Mouse (Mus musculus) ovary, postnatal 14 days (tissue): ENCODE results near the gene Rbp2.

Experiments
- DNase-seq: peaks from one replicate; pipeline ENCODE4 v3.0.0; 2022; ENCODE audit warnings: low spot score

The Rbp2 gene

DNA sequence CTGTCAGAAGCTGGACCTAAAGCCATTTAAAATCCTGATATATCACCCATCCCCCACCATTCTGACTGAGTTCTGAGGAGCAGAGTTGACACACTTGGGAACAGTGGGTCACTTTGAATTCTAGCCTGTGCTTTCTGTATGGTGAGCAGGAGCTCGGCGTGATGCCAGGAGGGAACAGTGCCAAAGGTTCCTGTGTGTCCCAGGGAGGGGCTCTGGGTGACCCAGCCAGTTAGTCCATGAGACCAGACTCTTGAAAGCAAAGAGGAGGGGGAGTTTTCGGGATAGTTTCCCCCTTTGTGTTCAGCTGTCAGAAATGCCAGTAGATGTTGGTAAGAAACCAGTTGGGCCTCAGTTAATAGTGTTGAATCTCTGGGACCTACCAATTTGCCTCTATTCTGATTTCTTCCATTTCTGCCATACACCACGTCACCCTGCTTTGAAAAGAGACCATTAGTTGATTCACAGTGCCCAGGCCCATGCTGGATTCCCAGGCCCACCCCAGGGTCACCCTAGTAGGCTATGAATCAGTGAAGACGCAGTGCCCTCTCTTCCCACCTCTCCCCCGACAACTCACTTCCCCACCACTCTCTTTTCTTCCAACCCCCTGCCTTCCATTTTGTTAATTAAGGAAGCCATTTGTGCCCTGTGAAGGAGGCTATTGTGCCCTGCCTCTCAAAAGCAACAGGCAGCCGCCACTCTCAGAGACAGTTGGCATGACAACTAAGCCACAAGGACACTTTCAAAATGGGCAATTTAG is 39.0 kb downstream of the Rbp2 start:
- peak; percentile 28 for DNase-seq

DNA sequence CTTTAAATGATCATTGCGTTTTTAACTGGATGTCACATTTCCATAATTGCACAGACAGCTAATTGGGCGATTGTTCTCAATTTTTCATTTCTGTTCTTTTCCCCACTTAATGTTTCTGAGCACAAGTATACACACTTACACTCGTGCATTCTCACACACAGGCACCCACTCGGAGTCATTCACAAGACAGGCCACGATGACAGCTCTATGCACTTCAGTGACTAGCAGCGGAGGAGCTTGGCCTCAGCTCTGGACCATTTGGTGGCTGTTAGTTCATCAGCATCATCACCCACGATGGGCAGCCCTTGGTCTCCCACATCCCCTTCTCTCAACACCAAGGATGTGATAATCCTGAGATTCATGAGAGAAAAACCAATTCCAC is 39.6 kb downstream of the Rbp2 start:
- no peak for DNase-seq

DNA sequence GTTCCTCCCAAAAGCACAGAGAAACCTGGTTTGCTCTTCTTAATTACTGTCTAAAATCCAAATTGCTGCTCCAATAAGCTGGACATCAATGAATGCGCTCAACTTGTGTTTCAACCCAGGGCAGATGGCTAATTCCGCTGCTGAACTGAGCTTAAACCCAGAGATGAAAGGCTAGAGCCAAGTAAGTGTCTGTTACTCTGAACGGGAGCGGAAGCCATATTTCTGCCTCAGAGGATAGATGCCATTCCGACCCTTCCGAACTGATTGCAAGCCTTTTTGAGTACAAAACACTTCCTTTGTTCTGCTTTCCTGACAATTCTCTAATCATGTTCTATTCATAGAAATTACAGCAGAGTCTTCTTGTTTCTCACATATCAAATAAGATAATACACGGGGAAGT is 41.3 kb downstream of the Rbp2 start:
- no peak for DNase-seq

DNA sequence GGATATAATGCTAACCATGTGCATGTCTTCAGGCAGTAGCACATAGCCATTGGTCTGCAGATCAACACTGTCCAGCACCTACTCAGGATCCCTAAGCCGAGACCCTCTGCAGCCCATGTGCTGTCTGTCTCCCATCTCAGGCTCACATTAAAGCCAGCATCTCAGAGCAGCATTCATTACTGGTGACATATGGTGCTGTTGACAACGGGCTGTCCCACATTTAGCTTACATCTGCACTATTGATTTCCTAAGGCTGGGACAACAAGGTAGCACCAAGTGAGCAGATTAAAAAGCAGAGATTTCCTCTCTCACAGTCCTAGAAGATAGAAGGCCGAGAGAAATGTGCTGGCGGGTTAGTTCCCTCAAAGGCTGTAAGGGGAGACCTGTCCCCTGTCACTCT is 43.9 kb downstream of the Rbp2 start:
- no peak for DNase-seq

DNA sequence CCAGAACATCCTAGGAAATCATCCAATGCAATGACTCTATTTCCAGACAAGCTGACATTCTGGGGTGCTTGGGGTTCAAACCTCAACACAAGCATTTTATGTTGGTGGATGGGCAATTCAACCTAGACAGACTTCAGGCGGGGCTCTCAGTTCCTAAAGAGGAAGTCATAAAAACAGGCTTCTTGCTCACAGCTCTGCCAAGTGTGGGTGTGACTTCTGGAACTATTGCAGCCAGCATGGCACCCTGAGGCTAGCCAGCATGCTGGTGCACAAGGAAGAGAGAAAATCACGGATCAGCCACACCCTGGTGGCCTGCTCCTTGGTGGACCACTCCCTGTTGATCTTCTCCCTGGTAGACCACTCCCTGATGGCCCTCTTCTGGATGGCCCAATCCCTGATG is 45.1 kb downstream of the Rbp2 start:
- no peak for DNase-seq

DNA sequence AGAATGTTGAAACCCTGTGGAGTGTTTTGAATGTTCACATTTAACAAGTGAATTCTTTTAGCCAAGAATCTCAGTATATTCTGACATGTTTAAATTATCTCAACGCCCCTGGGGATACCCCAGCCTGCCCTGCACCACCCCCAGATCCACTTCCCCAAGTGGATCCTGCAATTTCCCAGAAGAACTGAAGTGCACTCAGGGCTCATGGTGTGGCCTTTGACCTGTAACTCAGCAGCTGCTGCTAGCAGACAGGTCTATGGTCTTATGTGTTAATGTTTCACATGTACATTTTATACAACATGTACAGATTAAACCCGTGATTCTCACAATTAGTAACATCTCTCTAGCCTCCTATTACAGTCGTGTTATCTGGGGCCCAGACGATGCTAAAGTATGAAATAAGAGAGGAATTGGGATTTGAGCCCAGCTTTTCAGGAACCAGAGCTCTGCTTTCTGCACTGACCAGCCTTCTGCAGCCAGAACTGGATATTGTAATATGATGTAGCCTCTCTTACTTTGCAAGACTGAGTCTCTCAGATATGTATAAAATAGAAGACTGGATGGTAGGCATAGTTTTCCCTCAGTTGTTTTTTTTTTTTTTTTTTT is 48.9 kb downstream of the Rbp2 start:
- DNase-seq = no peak

DNA sequence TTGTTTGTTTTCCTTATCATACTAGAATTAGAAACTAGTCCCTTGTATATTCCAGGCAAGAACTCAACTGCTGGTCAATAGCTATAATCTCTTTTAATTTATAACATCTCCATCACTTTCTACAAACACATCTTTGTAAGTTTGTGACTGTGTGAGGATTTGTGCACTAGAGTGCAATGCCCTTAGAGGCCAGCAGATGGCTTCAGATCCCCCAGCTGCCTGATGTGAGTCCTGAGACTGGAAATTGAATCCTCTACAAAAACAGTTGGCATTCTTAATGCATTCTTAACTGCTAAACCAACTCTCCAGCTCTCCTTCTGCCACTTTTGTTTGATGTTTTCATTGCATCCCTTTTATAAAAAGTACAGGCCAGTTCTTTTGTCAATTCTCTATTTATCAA is 49.8 kb downstream of the Rbp2 start:
- no peak for DNase-seq

DNA sequence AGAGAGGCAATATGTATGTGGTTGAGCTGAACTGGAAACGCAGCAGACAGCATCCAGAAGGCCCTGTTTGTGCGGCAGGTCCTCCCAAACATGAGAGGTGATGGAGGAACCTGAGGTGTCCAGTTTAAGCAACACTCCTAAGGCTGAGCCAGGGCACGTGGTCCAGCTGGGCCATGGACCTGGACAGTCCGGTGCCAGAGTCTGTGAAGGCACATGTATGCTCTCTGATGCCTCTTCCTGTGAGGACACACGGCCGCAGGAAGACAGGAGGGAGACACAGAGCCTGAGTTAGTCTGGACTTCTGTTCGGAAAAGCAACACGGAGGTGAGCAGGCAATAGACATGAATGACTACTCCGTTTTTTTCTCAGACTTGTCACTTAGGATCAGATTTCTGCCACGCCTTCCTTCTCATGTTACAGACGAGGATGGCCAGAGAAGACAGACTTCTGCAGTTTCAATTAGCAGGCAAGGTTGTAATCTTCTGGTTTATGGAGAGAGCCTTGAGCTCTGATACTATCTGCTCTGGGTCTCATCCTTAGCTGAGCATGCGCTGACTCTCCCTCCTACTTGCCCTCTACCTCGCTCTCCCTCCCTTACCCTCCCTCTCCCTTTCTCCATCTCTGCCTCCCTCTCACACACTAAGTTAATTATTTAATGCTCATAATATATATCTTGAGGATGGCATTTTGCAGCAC is 52.2 kb downstream of the Rbp2 start:
- peak; percentile 4 for DNase-seq

DNA sequence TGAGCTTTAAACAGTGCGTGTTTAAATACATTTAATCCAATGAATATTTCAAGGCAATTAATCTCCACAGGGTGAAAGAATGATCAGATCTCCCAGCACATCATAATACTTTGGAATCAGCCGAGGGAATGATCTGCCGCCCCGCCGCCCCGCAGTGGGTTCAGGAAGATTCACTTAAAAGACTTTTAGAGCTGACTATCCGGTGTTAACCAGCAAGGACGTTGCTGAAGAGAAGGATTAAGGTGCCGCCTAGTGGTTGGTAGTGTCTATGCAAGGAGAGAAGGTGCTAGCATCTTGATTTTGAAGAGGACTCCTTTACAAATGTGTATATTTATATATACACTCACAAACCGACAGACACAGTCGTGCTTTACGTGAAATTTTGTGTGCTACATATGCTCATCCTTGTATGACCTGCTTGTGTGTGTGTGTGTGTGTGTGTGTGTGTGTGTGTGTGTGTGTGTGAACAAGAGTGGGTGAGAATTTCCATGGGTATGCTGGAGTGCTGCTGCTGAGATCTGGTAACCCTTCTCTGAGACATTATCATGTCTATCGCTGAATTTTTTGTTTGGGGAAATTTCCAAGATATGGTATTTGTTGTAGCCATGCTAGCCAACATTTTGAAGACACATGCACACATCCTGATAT is 52.9 kb downstream of the Rbp2 start:
- DNase-seq = peak; percentile 56

DNA sequence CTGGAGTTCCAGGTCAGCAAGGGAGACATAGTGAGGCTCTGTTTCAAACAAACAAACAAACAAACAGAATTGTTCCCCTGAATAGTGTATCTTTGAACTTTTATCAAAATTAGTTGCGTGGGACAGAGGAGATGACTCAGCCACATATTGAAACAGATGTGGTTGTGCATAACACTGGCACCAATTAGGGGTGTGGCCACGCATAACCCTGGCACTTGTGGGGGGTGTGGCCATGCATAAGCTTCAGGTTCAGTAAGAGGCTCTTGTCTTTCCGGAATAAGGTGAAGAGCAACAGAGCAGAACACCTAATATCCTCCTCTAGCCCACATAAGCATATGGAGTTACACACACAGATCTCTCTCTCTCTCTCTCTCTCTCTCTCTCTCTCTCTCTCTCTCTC is 58.1 kb downstream of the Rbp2 start:
- no peak for DNase-seq
